Mouse (Mus musculus): ENCODE results near the gene Pias1. TPM values are rescaled to one million over a fixed set of nuclear protein-coding genes. Genes with fewer than 3 reads are reported as not detected.

Pias1 gene
- polyA plus RNA-seq, 1 experiment from 2014 or later = 65.4 TPM

Other genes with a start within 250 kb of the Pias1 start
- 71.5 and 103 TPM in 2 replicates for gene Fem1b, start 176.0 kb downstream of the Pias1 start, polyA plus RNA-seq (2014; fragmentation: Nextera tagmentation; extraction: Ambion mirVana)
- gene Cln6, start 149.1 kb downstream of the Pias1 start, polyA plus RNA-seq (2014; fragmentation: Nextera tagmentation; extraction: Ambion mirVana) = 3.1 and 5.2 TPM in 2 replicates
- gene Calml4, start 129.8 kb downstream of the Pias1 start, polyA plus RNA-seq (2014; fragmentation: Nextera tagmentation; extraction: Ambion mirVana) = 7.1 TPM in 2 replicates
- 5.0 TPM in 2 replicates for gene Skor1, start 161.0 kb upstream of the Pias1 start, polyA plus RNA-seq (2014; fragmentation: Nextera tagmentation; extraction: Ambion mirVana)

Data from midbrain, embryonic 14.5 days (tissue).